Mouse (Mus musculus) CD4-positive, CD25-positive, alpha-beta regulatory T cell, adult 2 months (primary cell): ENCODE data around the gene Kif11.

Experiments used
- DNase-seq: peaks from one replicate; pipeline ENCODE4 v3.0.0-alpha.2; 2012; ENCODE audit warnings: low read depth, low spot score

Kif11 gene

GRCm38 (mm10) chr19:37377404-37377990, 1.3 kb downstream of the Kif11 start:
- peak; percentile 27 for DNase-seq

GRCm38 (mm10) chr19:37378816-37379215, 2.6 kb downstream of the Kif11 start:
- no peak for DNase-seq

GRCm38 (mm10) chr19:37386126-37386525, 9.9 kb downstream of the Kif11 start:
- DNase-seq: no peak

- no peak for DNase-seq
Measured at GRCm38 (mm10) chr19:37391869-37392268, 15.7 kb downstream of the Kif11 start.

- DNase-seq: no peak
Measured at GRCm38 (mm10) chr19:37396279-37396678, 20.1 kb downstream of the Kif11 start.

GRCm38 (mm10) chr19:37400936-37401335, 24.7 kb downstream of the Kif11 start:
- DNase-seq: no peak

GRCm38 (mm10) chr19:37418294-37418693, 42.1 kb downstream of the Kif11 start:
- peak; percentile 68 for DNase-seq

GRCm38 (mm10) chr19:37419613-37420012, 43.4 kb downstream of the Kif11 start:
- DNase-seq: peak; percentile 85

- no peak for DNase-seq
Measured at GRCm38 (mm10) chr19:37428589-37428988, 52.4 kb downstream of the Kif11 start.

GRCm38 (mm10) chr19:37431139-37431756, 55.0 kb downstream of the Kif11 start:
- no peak for DNase-seq

GRCm38 (mm10) chr19:37432868-37433570, 56.8 kb downstream of the Kif11 start:
- DNase-seq: no peak

GRCm38 (mm10) chr19:37433895-37434262, 57.7 kb downstream of the Kif11 start:
- no peak for DNase-seq

GRCm38 (mm10) chr19:37434263-37434951, 58.2 kb downstream of the Kif11 start, which contains the start of gene Hhex:
Hhex (plus strand) TSS chr19:37434810.
- peak; percentile 43 for DNase-seq

GRCm38 (mm10) chr19:37435041-37435852, 59.0 kb downstream of the Kif11 start:
- peak; percentile 25 for DNase-seq

- peak; percentile 16 for DNase-seq
Measured at GRCm38 (mm10) chr19:37435853-37436174, 59.6 kb downstream of the Kif11 start.

- no peak for DNase-seq
Measured at GRCm38 (mm10) chr19:37436514-37437288, 60.5 kb downstream of the Kif11 start.

GRCm38 (mm10) chr19:37437289-37437606, 61.0 kb downstream of the Kif11 start:
- no peak for DNase-seq

GRCm38 (mm10) chr19:37440181-37440580, 64.0 kb downstream of the Kif11 start:
- no peak for DNase-seq

GRCm38 (mm10) chr19:37440708-37441475, 64.7 kb downstream of the Kif11 start:
- no peak for DNase-seq
